Mouse (Mus musculus): ENCODE measurements around the gene Dsn1.

Dsn1 gene

DNA sequence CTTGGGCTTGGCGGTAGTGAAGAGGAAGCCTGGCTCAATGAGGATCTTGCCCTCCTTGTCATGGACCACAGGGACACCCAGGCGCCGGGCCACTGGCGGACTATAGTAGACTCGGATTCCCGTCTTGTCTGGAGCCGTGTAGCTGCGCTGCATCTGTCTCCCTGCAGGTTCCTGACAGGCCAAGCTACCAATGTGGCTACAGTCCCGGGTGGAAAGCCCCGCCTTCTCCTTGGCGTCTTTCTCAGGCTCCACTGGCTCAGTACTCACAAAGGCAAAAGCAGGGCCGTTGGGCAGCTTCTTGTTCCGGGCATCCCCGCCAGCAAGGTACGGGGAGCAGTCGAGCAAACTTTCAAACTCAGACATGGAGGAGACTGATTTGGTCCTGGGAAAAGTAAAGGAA, 14.2 kb upstream of the Dsn1 start:
- no peak for DNase-seq

DNA sequence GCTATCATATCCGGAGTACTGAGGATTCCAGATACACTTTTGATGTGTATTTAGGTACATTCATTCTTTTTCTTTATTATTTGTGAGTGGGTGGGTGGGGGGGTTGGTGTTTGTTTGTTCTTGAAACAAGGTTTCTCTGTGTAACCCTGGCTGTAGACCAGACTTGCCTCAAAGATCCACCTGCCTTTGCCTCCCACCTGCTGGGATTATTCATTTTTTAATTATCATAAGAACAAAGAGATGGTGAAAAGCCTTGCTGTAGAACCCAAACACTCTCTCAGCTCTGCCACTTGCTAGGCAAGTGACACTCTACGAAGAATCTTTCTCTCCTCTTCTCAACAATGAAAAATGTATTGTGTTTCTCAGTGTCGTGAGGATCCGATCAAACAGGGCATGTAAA, 12.3 kb upstream of the Dsn1 start:
- DNase-seq, result no peak

- no peak for DNase-seq
These were observed 9.7 kb upstream of the Dsn1 start for GRCm38 (mm10) chr2:157016529-157017270.

- DNase-seq, result no peak
These were observed 5.4 kb upstream of the Dsn1 start for GRCm38 (mm10) chr2:157012341-157012740.

DNA sequence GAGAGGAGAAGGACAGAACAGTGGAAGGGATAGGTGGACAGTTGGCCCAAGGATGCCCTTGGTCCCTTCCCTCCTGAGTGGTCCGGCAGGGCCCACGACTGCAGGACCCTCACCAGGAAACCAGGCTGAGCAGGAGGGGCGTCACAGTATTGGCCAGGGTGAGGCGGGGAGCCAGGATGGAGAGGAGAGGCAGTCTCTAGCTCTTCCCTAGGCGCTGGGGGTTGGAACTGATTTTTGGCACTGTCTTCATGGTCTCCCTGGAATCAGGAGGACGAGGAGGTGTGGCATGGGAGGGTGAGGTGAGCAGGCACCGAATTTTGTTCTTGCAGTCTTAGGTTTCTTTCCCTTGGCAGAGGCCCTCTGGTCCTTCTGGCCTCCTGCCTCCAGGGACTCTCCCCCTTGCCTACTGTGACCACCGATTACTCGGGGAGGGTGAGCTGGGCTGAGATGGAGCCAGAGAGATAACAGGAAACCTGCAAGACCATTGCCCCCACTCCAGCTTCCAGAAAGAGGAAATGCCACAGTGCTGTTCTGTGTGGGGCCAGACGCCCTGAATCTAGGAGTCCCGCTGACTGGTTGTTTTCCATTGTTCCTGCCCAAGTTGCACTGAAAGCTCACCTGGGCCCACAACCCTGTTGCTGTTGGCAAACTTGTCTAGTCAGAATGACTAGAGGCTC, 3.8 kb upstream of the Dsn1 start:
- no peak for DNase-seq

GRCm38 (mm10) chr2:157010121-157010520, 3.2 kb upstream of the Dsn1 start:
- DNase-seq, result no peak

- no peak for DNase-seq
These were observed 1.6 kb upstream of the Dsn1 start for GRCm38 (mm10) chr2:157008509-157008908.

DNA sequence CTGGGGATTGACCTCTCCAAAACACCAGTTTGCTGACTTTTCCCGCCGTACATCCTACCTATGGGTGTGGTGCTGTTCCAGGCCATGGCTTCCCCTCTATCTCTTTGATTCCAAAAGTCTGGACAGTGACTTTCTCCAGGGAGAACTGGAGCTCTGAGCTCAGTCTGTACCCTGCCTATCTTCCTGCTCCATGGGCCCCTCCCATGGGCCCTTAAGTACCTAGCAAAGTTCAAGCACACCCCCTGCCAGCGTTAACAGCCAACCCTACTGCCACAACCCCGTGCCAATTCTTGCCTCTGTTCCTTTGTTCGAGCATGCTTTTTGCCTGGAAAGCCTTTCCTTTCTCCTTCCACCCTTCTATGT, 261 bp upstream of the Dsn1 start:
- DNase-seq, result no peak

- DNase-seq, result peak; percentile 18 to 62
These were observed 4.6 kb downstream of the Dsn1 start for GRCm38 (mm10) chr2:157002321-157002720.

DNA sequence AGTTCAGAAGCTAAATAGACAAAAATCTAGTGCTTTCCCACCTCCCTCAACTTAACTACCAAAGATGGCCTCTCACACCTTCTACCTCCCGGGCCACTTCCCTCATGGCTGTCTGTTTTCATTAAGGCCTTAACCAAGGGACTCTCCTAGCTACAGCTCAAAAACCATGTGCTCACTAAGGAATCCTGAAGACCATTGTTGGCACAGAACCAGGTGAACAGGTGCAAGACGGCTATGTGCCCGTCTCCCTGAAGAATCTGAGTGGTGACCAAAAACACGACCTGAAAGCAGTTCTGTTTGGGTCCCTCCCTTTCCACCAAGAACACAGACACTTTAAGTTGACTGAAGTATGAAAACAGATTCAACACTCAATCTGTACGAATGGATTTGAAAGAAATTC, 8.7 kb downstream of the Dsn1 start:
- DNase-seq, result no peak

GRCm38 (mm10) chr2:156996576-156996975, 10.4 kb downstream of the Dsn1 start:
- peak; percentile 67 to 73 for DNase-seq

GRCm38 (mm10) chr2:156991470-156992319, 15.3 kb downstream of the Dsn1 start, which contains the start of gene Ndrg3:
TSS of gene Ndrg3 (minus strand) at chr2:156992056.
- peak; percentile 96 to 98 for DNase-seq

GRCm38 (mm10) chr2:156990727-156991431, 16.1 kb downstream of the Dsn1 start:
- peak; percentile 43 to 53 for DNase-seq

DNA sequence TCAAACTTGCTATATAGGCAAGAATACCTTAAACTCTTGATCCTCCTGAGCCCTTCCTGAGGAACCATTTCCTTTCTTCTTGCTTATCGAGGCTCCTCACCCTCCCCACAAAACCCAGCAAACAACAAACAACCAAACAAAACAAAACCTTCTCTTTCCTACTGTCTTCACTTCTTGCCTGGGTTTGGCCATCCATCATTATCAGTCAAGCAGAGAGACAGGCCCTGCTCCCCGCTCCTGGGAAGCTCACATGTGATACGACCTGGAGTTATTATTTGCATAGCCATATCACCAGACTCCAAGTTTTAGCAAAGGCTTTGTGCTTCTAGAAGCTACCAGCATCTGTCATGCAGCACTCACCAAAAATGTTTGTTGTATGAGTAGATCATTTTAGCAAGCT, 19.6 kb downstream of the Dsn1 start:
- no peak for DNase-seq

DNA sequence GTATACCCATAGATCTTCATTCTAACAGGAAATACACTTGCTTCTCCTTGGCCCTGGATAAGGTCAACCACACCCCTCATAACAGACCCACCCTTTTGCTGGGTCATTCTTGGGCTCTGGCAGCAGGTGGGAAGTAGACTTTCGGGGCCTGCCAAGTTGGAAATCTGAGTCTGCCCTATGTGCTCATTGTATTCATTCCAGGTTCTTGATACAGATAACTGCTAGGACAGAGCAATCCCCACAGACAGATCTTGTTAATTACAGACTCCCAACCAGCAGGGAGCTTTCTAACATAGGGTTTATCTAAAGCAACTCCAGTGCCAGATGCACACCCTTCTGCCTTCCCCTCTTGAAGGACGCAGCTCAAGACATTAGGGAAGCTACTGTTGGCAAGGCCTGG, 24.1 kb downstream of the Dsn1 start:
- no peak for DNase-seq

DNA sequence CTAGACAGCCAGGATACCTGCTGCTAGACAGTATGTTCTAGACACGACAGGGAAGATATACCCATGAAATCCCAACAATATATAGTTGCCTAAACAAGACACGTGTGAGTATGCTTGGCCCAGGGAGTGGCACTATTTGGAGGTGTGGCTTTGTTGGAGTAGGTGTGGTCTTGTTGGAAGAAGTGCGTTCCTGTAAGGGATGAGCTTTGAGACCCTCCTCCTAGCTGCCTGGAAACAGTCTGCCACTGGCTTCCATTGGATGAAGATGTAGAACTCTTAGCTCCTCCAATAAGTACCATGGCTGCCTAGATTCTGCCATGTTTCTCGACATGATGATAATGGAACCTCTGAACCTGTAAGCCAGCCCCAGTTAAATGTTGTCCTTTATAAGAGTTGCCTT, 25.7 kb downstream of the Dsn1 start:
- DNase-seq, result no peak

- DNase-seq, result no peak
These were observed 26.9 kb downstream of the Dsn1 start for GRCm38 (mm10) chr2:156980059-156980458.

DNA sequence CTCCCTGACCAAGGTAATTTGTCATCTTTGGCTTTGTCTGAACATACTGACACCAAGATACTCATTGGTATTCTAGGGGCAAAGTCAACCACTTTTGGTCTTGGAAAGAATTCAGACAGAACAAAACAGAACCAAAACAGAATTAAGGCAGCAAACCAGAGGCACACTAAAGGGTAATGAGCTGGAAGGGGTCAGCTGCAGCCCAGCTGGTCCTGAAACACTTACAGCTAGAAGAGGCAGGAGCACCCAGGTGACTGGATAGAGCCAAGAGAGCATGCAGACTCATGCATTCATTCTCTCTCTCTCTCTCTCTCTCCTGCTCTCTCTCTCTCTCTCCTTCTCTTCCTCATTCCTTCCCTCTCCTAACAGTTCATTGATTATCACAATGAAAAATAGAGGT, 30.2 kb downstream of the Dsn1 start:
- no peak for DNase-seq

DNA sequence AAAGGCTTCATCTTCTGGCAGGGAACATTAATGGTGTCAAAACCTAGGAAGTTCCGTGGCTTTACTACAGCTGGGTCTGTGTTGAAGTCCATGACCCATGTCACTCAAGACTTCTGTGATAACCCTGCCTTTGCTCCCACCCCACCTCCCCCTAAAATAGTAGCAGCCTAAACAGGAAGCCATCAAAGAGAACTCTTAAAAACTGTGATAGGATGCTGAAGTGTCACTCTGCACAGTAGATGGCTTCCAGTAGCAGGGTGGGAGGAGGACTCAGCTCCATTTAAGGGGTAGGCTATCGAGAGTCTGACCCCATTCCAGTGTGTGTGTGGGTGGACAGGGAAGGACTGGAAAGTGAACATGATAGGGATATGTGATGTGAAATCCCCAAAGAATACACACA, 32.0 kb downstream of the Dsn1 start:
- DNase-seq, result no peak

- no peak for DNase-seq
These were observed 33.4 kb downstream of the Dsn1 start for GRCm38 (mm10) chr2:156973316-156974100.

- DNase-seq, result no peak
These were observed 36.7 kb downstream of the Dsn1 start for GRCm38 (mm10) chr2:156970253-156970652.

DNA sequence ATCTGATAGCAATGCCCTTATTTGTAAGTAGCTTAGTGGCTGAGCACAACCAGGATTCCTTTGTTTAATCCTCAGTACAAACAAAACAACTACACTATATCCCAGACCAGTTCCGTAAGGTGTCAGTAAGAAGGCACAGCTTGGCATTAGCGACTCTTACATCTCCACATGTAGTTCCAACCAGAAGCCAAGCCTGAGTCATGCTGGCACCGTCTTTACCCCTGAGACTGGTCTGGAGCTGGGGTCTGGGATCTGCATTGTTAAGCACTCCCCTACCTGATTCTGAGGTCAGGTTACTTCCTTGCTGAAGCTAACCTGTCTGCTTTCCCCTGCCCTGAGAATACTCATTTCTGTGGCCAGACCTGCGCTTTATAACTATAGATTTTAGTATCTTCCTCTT, 38.5 kb downstream of the Dsn1 start:
- DNase-seq, result no peak

All from kidney, postnatal 25 days (tissue).